Mouse (Mus musculus) limb, embryonic 14.5 days (tissue): ENCODE measurements at regions not wholly inside any gene's neighbourhood (a gene's known extent, or its start where the extent isn't known, plus 50 kb on each side); places are given as distances from the start of the nearest gene placed in this dataset.

Experiments
- ATAC-seq: fragments of 200-750 bp; cut with Nextera tagmentation; 2 replicates; pipeline ENCODE4 v1.8.0; 2017; ENCODE audit warnings: low read depth, moderate number of reproducible peaks, moderate TSS enrichment; ENCODE audit not compliant: low FRiP score
- DNase-seq: peaks from one replicate; pipeline ENCODE4 v3.0.0-alpha.2; 2015; ENCODE audit warnings: low spot score
- H3K27ac ChIP-seq: fragments of 300-500 bp; sonication (generic); replicated peaks from 2 replicates; pipeline ENCODE4 v1.5.1; 2014; ENCODE audit warnings: low read depth, mild to moderate bottlenecking, low read length, moderate library complexity, mixed read lengths
- H3K27me3 ChIP-seq: fragments of 300-500 bp; sonication (generic); 2 replicates; pipeline ENCODE4 v1.6.1; 2014; ENCODE audit warnings: low read length, mixed read lengths; ENCODE audit not compliant: control insufficient read depth, insufficient read depth
- H3K36me3 ChIP-seq: fragments of 300-500 bp; sonication (generic); 2 replicates; pipeline ENCODE4 v1.6.1; 2014; ENCODE audit warnings: mild to moderate bottlenecking, low read length, moderate library complexity, mixed read lengths; ENCODE audit not compliant: control insufficient read depth, insufficient read depth
- H3K4me1 ChIP-seq: fragments of 300-500 bp; sonication (generic); 2 replicates; pipeline ENCODE4 v1.6.1; 2014; ENCODE audit warnings: antibody characterized with exemption, low read length, mixed read lengths; ENCODE audit not compliant: control insufficient read depth, insufficient read depth
- H3K4me2 ChIP-seq: fragments of 300-500 bp; sonication (generic); replicated peaks from 2 replicates; pipeline ENCODE4 v1.6.1; 2014; ENCODE audit warnings: low read depth, mild to moderate bottlenecking, low read length, moderate library complexity; ENCODE audit not compliant: severe bottlenecking
- H3K4me3 ChIP-seq: fragments of 300-500 bp; sonication (generic); replicated peaks from 2 replicates; pipeline ENCODE4 v1.5.1; 2014; ENCODE audit warnings: low read length
- H3K9ac ChIP-seq: fragments of 300-500 bp; sonication (generic); 2 replicates; pipeline ENCODE4 v1.6.1; 2014; ENCODE audit warnings: mild to moderate bottlenecking, low read depth, low read length, moderate library complexity; ENCODE audit not compliant: severe bottlenecking
- H3K9me3 ChIP-seq: fragments of 300-500 bp; sonication (generic); 2 replicates; pipeline ENCODE4 v1.6.1; 2016; ENCODE audit warnings: low read length; ENCODE audit not compliant: control insufficient read depth
- POLR2A ChIP-seq: fragments of 200-500 bp; IDR thresholded peaks from 2 replicates; pipeline ENCODE4 v1.8.0; 2012; ENCODE audit warnings: inconsistent platforms, mild to moderate bottlenecking, moderate library complexity, borderline replicate concordance; ENCODE audit not compliant: insufficient read depth, insufficient read length; ENCODE audit errors: extremely low read depth
- WGBS: fragments of 180-500 bp; shearing (Covaris S2); extraction: QIAGEN DNeasy Blood & Tissue Kit; methylation state at CpG from one replicate; pipeline ENCODE4 v1.1.7; 2014; 5-methylcytosine and 5-hydroxymethylcytosine counted together

DNA sequence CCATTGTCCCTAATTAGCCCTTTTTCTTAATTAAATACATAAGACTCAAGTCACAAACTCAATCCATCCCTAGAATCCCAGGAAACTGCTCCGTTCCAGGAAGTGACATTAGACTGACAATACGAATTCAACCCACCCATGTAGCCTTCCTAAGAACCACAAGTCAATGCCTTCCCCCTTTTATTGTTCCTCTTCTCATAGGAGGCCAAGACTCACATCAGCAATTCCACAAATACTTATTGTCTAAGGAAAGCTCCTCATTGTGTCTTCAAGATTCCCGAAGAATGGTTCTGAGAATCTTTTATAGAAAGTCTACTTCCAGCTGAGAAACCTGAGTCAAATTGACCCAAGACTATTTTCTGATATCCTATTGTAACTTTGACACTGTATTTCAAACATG, 147.3 kb downstream of the Dmac1 start:
- H3K9me3 ChIP-seq, result no peaks in the 10 kb centered on the region
- WGBS, result 82% methylated on average over 3 of the region's 3 CpGs
- H3K36me3 ChIP-seq, result no peaks in the 10 kb centered on the region
- H3K4me1 ChIP-seq, result no peaks in the 10 kb centered on the region
- H3K27me3 ChIP-seq, result no peaks in the 10 kb centered on the region
- no peak overlapping the region for H3K27ac ChIP-seq
- DNase-seq (no peak), ATAC-seq (no peak)
- no peak overlapping the region for H3K4me2 ChIP-seq
- no peak overlapping the region for H3K4me3 ChIP-seq
- TF ChIP-seq POLR2A, result no peak
- no peak overlapping the region for H3K9ac ChIP-seq

DNA sequence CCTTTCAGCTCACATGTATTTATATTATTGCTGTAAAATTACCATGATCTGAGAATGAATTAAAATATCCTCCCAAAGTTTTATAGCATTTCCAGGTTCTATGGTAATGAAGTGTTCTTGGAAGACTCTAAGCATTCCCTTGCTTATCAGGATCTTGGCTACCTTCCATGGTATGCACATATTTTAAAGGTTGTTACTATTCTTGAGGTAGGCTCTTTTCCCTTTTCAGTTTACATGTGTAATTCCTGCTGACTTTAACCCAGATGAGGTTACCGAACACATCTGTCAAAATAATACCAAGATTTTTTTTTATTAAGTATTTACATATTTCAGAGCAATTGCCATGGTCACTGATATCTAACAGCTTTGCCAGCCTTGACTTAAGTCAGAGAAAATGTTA, 162.2 kb downstream of the Dmac1 start:
- H3K4me2 ChIP-seq, result no peak overlapping the region
- peak; percentile 58 for DNase-seq
- H3K27me3 ChIP-seq, result no peaks in the 10 kb centered on the region
- H3K9me3 ChIP-seq, result no peaks in the 10 kb centered on the region
- ATAC-seq, result peak; percentile 62; the same call in 1 of the 2 replicates
- no peak for TF ChIP-seq POLR2A
- no peaks in the 10 kb centered on the region for H3K36me3 ChIP-seq
- 47% methylated on average over 1 of the region's 1 CpGs for WGBS
- no peak overlapping the region for H3K9ac ChIP-seq
- no peak overlapping the region for H3K4me3 ChIP-seq
- no peaks in the 10 kb centered on the region for H3K4me1 ChIP-seq
- H3K27ac ChIP-seq, result no peak overlapping the region

DNA sequence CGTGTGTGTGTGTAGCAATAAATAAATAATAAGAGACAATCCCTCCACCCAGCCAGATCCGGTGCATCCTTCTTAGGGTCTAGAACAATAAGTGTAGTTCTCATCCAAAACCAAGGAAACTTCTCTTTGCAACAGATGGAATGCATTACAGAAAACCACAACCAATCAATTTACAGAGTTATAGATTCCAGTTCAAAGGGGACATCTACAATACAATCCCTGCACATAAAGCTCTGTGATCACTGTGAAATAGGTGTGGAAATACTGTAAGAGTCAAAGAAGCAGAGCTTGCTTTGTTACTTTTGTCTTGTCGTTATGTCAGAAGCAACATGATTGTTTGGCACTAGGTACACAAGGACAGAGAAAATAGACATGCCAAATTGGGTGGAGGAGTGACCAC, 162.8 kb downstream of the Dmac1 start:
- H3K4me2 ChIP-seq, result no peak overlapping the region
- H3K27me3 ChIP-seq, result no peaks in the 10 kb centered on the region
- no peak for DNase-seq
- no peaks in the 10 kb centered on the region for H3K4me1 ChIP-seq
- no peak for ATAC-seq
- no peak overlapping the region for H3K9ac ChIP-seq
- no peak overlapping the region for H3K27ac ChIP-seq
- no peaks in the 10 kb centered on the region for H3K36me3 ChIP-seq
- no peak for TF ChIP-seq POLR2A
- no peaks in the 10 kb centered on the region for H3K9me3 ChIP-seq
- no peak overlapping the region for H3K4me3 ChIP-seq
- WGBS, result 67% methylated on average over 3 of the region's 3 CpGs

DNA sequence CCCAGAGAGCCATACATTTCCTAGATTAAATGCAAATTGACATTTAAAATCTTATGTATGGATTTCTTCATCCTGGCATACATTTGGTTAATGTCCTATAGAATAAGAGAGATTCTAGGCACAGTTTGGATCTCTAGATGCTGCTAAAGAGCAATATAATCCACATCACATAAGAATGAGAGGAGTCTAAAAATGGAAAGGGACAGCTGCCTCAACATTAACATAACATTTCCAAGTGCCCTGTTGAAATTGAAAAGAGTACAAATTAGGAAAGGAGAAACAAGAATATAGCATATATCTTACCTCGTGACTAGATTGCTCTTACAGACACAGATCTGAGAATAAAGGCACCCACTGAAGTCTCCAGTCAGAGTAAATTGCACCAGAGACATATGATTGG, 212.3 kb downstream of the Dmac1 start:
- 66% methylated on average over 1 of the region's 1 CpGs for WGBS
- no peaks in the 10 kb centered on the region for H3K36me3 ChIP-seq
- H3K4me3 ChIP-seq, result no peak overlapping the region
- H3K27ac ChIP-seq, result no peak overlapping the region
- DNase-seq, result no peak
- H3K9me3 ChIP-seq, result no peaks in the 10 kb centered on the region
- no peaks in the 10 kb centered on the region for H3K4me1 ChIP-seq
- ATAC-seq, result no peak
- no peak overlapping the region for H3K4me2 ChIP-seq
- no peak for TF ChIP-seq POLR2A
- H3K27me3 ChIP-seq, result no peaks in the 10 kb centered on the region
- no peak overlapping the region for H3K9ac ChIP-seq

DNA sequence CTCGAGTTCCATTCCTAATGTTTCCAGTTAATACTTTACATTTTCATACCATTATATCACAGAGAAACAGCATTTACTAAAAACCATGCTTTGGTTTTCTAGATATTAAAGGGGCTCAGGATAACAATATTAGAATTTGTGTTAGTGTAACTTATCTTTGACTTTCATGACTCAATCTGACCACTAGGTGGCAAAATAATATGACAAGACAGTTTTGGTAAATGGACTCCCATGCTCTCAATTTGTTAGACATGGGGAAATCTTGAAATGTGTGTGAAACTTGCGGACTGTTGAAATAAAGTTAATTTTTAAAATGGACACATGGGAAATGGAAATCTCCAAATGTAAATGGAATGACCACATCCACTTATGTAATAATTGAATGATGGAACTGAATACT, 214.8 kb downstream of the Dmac1 start:
- DNase-seq (peak; percentile 22), ATAC-seq (no peak)
- Histone ChIP-seq H3K9ac (no peak overlapping the region), H3K4me2 (no peak overlapping the region), H3K36me3 (no peaks in the 10 kb centered on the region), H3K9me3 (no peaks in the 10 kb centered on the region), H3K4me3 (no peak overlapping the region), H3K4me1 (no peaks in the 10 kb centered on the region), H3K27me3 (no peaks in the 10 kb centered on the region), H3K27ac (no peak overlapping the region)
- WGBS, result 78% methylated on average over 2 of the region's 2 CpGs
- TF ChIP-seq POLR2A, result no peak

DNA sequence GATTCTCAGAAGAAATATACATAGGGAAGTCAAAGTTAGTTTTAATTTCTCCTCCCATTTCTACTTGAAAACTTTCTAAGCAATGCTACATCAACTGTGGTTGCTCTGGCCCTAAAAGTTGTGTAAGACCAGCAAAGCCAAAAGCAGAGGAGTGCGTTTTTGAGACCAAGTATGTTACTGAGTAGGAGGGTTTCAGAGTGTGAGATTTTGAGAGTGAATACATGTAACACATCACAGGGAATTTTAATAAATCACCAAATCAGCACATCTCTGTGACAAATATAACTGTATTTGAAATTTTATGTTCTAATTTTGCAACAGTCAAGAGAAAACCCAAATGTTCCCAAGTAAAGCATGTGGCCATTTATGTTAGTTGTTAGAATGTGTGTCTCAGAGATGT, 234.6 kb downstream of the Dmac1 start:
- 89% methylated on average over 1 of the region's 1 CpGs for WGBS
- Histone ChIP-seq H3K36me3 (no peaks in the 10 kb centered on the region), H3K4me3 (no peak overlapping the region), H3K4me2 (no peak overlapping the region), H3K4me1 (no peaks in the 10 kb centered on the region), H3K27ac (no peak overlapping the region), H3K27me3 (no peaks in the 10 kb centered on the region), H3K9ac (no peak overlapping the region), H3K9me3 (no peaks in the 10 kb centered on the region)
- DNase-seq, result no peak
- TF ChIP-seq POLR2A, result no peak
- no peak for ATAC-seq
